Mouse (Mus musculus) natural killer cell, adult 2 months (primary cell): ENCODE results near the gene Rpl12.

ENCODE experiments used
- DNase-seq, 2 experiments: peaks; one replicate each; pipeline ENCODE4 v3.0.0; 2022; ENCODE audit warnings: low spot score in 2 of 2

Rpl12 gene

DNA sequence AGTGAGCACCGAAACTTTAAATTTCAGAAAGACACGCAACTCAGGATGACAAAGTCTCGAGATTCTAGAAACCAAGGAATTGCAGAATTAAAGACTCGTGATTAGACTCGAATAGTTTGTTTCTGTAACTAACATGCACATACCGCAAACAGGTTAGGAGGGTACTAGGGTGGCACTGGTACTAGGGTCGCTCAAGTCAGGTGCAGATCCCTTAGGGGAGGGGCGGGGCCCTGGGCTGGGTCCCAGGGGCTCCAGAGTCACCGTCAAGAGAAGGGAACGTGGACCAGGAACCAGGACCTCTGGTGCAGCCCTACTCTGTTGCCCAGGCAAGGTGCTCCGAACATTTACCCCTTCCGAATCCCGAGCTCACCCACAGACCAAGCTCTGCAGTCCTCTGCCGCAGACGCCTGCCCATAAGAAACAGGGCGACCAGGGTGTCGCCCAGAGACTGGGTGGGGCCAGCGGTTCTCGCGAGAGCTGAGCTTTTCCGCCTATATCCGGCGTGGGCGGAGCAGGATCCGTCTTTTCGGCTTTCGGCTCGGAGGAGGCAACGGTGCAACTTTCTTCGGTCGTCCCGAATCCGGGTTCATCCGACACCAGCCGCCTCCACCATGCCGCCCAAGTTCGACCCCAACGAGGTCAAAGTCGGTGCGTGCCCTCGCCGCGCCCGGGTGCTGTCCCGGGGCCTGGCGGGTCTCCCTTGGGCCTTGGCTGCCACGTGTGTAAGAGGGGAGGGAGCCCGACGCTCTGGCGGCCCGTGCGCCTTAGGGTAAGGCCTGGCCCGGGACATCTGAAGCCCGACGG lies at the start of gene Rpl12, which contains the start of gene Lrsam1:
Rpl12 (plus strand) TSS at position 368 of the 804 bp plus-strand sequence.
Lrsam1 (minus strand) TSS at position 423 of the 804 bp plus-strand sequence.
- DNase-seq, result peak; percentile 94 to 95

DNA sequence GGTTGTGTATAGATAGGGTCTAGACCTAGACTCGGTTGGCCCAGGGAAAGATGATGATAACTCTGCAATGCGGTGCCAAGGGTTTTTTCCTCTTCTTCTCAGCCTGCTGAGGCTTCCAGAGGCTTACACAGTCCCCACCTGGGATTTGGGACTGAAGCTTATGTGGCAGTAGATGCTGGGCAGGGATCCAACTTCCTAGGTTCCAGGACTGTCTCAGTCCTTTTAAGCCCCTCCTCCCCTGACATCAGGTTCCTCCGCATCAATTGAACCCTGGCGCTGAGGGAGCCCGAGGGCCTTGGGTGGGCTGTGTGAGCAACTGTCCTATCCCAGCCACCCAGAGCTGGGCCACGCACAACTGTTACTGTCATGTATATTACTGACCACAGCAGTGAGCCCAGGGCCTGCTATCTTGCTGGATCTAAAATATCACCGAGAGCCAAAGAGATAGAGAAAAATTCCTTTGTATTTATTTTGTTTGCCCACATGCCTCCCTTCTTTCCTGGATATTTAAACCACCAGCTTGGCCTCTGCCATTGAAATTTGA lies 49.6 kb upstream of the Rpl12 start:
- no peak for DNase-seq

DNA sequence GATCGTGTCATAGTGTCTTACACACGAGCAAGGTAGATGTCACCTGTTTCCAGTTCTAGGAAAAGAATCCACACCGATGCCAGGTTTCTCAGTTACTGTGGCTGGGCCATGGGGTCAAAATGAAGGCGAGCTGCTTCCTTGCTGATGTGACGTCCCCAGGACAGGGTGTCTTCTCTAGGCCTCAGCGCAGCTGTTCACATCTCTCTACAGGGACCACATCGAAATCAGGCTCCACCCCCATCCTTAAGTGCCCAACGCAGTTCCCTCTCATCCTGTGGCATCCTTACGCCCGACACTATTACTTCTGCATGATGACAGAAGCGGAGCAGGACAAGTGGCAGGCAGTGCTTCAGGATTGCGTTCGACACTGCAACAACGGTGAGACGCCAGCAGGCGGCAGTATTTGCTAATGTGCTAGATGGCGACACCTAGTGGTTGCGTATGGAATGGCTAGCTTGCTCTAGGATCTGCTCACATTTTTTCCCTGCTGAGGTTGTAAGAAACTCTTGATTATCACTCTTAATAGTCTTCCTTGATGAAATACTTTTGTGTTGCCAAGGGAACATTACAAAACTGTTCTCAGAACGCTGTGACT lies 49.1 kb upstream of the Rpl12 start:
- peak; percentile 80 to 86 for DNase-seq

DNA sequence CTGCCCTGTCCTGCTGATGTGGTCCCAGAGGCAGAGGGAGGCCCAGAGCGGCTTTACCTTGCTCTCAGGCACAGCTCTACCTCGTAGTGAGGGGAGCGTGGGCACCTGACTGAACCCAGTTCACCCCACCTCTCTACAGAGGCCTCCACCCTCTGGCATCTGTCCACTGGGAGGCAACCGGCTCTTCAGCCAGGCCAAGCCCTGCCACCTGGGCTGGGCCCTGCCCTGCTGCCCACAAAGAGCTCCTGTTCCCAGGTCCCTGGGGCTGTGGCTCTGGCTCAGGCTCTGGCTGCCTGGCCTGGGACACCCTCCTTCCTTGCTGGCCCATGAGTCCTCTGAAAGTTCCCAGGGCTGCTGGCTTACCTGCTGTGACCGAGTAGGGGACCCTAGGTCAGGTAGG lies 47.0 kb upstream of the Rpl12 start:
- DNase-seq, result no peak

GRCm38 (mm10) chr2:32914896-32915295 lies 46.5 kb upstream of the Rpl12 start:
- no peak for DNase-seq

DNA sequence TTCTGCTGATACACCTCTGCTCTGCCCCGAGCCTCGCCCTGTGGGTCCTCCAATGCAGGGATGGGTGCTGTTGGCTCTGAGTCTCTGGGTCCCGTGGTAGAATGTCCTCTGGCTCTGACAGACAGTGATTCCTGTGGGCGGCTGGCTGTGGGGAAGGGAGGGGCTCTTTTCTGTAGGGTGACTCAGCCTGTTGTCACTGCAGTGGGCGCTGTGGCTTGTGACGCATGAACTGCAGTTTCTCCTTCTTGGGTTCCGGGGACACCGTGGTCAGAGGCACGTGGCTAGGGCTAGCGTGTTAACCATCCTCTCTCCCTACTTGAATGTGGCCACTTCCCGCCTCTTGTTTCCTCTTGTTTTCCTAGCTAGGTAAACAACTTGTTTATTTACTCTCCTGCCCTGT lies 43.8 kb upstream of the Rpl12 start:
- peak; percentile 89 to 94 for DNase-seq

DNA sequence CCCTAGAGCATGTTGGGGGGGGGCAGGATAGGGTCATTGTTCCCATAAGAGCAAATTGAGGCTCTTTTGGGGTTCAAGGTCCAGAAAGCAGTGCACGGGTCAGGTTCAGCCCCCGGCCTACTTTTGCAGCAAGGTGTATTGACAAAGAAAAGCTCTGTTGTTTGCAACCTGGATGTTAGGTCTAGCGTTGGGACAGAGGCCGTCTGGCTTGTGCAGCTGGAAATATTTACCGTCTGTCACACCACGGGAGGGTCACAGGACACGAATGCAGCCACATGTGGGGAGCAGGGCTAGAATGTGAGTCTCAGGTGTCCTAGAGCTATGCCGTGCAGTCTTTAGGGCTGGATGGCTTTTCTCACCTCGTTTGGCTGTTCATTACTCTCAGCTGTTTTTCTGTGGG lies 43.0 kb upstream of the Rpl12 start:
- no peak for DNase-seq

- no peak for DNase-seq
These were observed 40.1 kb upstream of the Rpl12 start for GRCm38 (mm10) chr2:32921235-32921634.

GRCm38 (mm10) chr2:32921801-32922380 lies 39.5 kb upstream of the Rpl12 start:
- no peak for DNase-seq

DNA sequence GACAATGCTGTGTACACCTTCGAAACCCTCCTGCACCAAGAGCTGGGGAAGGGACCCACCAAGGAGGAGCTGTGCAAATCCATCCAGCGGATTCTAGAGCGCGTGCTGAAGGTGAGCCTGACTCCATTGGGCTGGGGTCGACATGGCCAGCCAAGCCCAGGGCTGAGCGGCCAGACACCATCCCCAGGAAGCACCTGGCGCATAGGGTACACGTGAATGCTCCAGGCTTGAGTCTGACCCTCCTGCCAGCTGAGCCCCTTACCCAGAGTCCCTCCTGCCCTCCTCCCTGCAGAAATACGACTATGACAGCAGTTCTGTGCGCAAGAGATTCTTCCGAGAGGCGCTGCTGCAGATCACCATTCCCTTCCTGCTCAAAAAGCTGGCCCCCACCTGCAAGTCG lies 38.8 kb upstream of the Rpl12 start:
- no peak for DNase-seq

DNA sequence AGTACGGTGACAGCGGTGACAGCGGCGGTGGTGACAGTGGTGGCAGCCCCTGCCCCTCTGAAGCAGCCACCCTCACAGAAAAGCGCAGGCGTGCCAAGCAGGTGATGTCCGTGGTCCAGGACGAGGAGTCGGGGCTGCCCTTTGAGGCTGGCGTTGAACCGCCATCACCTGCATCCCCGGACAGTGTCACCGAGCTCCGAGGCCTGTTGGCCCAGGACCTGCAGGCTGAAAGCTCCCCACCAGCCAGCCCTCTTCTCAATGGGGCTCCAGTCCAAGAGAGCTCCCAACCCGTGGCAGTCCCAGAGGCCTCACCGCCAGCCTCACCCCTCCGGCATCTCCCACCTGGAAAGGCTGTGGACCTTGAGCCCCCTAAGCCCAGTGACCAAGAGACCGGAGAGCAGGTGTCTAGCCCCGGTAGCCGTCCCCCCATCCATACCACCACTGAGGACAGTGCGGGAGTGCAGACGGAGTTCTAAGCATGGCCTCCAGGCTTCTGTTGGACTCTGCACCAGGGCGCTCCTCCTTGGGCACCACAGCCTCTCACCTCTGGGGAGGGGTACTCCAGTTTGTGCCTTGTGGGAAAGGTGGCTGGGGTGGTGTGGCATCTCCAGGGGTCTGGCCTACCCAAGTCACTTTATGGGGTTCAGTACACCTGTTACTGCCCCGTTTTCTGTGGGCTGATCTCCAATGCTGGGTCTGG lies 37.7 kb upstream of the Rpl12 start:
- DNase-seq, result no peak

GRCm38 (mm10) chr2:32924306-32924844 lies 37.0 kb upstream of the Rpl12 start:
- DNase-seq, result no peak

GRCm38 (mm10) chr2:32926330-32927075 lies 34.9 kb upstream of the Rpl12 start:
- no peak for DNase-seq

DNA sequence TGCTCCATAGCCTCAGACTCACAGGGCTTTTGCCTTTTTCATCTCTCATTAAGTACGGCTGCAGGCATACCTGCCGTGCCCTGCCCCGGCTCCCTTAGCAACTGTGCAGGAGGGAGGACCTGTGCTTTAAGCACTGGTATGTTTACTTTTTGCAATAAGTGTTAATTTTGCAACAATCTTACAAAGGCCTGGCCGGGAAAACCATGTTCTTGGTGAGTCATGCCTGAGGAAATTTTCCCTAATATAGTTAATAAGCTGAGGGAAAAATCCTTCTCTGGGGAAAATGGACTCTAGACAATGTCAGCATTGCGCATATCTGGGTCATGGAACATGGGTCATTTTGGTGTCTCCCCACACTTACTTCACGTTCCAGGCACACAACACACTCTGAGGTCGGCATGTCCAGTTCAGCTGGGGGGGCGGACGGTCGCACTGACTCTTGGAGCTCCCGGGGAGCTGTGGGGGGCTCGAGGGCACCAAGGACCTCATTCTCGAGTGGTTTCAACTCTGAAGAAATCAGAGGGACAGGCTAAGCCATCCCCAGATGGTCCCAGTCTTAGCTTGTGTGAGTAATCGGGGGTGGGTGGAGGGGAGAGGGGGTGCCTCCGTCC lies 33.6 kb upstream of the Rpl12 start:
- no peak for DNase-seq

DNA sequence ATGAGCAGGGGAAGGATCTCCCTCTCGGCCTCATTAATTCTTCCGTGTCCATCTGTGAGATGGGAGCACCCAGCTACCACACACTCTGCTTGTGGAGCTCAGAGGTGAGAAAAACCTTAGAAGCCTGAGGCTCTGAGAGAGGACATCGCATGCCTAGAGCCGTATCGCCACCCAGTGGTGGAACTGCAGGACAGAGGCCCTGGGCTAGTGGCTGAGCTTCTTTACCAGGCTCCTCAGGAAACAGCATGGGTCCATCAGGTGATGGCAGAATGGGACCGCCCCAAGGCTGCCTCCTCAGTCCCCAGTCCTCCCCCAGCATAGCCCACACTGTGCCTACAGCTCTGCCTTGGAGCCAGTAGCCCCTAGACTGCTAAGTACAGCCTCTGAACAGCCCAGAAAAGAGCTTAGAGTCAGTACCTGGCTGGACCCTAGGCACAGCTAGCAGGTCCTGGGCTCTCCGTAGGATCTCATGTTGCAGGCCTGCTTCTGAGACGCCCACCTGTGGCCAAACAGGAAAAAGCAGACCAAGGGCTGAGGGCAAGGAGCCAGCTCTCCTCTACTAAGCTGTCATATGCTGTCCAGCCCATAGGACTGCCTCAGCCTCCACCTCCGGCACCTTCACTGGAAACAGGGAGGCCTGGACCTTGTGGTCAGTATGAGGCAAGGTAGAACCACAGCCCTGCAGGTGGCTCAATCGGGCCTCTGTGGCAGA lies 33.0 kb upstream of the Rpl12 start:
- peak; percentile 62 to 69 for DNase-seq

DNA sequence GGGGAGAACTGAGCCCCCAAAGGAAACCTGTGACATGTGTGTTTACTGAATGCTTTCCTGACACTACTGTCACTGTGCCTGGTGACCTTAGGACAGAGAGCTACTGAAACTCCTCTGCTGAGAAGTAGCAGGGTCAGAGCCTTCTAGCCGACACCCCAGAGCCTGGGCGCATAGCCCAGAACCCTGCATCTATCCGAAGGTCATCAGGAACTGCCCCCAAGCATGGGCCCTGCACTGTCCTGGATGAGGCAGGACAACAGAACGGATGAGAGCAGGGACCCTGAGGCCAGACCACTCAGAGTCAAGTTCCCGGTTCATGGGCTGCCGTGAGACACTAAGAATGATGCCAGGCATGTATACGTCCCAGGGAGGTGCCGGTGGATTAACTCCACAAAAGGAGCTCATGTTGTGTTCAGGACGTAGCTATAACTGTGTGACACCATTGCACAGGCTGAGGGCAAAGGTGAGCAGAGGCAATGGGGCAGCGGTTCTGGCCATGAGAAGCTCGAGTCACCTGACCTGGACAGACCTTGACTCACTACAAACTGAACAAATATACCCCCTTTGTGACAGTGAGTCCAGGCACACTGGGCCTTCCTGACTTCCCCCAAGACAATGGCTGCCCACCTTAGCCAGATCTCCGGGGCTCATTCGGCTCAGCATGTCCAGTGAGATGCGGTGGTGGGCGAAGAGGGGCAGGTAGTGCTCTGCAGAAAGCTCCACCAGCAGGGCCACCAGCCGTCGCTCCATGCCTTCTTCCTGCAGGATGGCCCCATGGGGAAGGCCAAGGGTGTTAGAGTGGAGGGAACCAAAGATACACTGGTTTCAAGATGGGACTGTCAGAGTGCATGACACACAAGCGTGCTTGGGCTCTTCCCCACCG lies 32.2 kb upstream of the Rpl12 start:
- no peak for DNase-seq

DNA sequence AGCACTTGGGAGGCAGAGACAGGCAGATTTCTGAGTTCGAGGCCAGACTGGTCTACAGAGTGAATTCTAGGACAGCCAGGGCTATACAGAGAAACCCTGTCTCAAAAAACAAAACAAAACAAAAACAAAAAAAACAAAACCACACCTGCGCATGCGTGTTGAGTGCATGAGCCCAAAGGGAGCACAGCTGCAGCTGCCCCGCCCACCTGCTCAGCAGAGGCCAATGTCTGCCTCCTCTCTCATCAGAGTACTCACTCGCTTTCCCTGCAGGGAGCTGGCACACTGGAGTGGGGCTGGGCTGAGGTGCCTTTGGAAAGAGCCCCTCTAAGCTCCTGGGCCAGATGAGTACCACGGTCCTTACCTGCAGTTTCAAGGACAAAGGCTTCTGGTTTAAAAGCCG lies 29.6 kb upstream of the Rpl12 start:
- DNase-seq, result no peak

DNA sequence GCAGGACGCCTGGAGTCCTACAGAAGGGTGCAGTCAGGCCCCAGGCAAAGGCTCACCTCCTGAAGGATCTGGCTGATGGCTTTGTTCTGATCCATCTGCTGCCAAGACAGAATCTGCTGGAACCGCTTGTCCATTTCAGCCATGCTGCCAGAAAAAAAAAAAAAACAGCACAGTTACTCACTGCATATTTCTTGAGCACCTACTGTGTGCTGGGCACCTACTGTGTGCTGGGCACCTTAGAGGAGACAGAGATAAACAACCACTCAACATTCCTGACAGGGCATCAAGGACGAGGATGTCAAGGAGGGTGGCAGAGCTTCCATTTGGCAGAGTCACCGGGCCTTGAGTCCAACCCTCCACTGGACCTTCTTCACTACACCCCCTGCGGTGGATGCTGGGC lies 22.6 kb upstream of the Rpl12 start:
- no peak for DNase-seq

DNA sequence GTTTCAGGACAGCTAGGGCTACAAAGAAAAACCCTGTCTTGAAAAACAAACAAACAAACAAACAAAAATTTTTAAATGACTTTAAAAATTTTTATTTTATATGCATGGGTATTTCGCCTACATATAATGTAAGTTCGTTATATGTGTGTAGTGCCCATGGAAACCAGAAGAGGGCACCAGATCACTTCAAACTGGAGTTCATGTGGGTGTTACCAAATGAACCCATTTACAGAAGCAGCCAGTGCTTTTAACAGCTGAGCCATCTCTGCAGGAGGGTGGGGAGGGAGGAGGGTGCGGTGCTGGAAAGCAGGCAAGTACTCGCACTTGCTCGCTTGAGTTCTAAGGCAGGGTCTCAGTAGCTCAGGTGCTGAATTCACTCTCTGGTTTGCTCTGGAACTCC lies 21.9 kb upstream of the Rpl12 start:
- DNase-seq, result peak; percentile 25 to 58
